Mouse (Mus musculus) heart, postnatal 10 days (tissue): ENCODE results near the gene Dhcr7. TPM values are rescaled to one million over a fixed set of nuclear protein-coding genes. Genes with fewer than 3 reads are reported as not detected.

ENCODE experiments used
- DNase-seq, 2 experiments: peaks; one replicate each; pipeline ENCODE4 v3.0.0; 2021
- intact Hi-C: fragments of 180-260 bp; cut with DNase I; formaldehyde crosslinking; loops from one replicate; pipeline ENCODE4 v1.15.1; 2025
- total RNA-seq, 2 experiments: library from RNA; stranded (reverse); gene quantifications; 2 replicates each; pipeline ENCODE4 v1.2.3; 2021

Gene Dhcr7
- 10 to 100 TPM in 1 of 2 experiments, 1 to 10 TPM in 1; 9.9 to 10.9 TPM for total RNA-seq

- intact Hi-C loops, result no loop called here
- peak; percentile 100 for DNase-seq
These were observed at the start of gene Dhcr7, which contains the start of gene Nadsyn1 for GRCm38 (mm10) chr7:143822375-143823265. Dhcr7 (plus strand) TSS chr7:143823145. Nadsyn1 (minus strand) TSS chr7:143822849.

DNA sequence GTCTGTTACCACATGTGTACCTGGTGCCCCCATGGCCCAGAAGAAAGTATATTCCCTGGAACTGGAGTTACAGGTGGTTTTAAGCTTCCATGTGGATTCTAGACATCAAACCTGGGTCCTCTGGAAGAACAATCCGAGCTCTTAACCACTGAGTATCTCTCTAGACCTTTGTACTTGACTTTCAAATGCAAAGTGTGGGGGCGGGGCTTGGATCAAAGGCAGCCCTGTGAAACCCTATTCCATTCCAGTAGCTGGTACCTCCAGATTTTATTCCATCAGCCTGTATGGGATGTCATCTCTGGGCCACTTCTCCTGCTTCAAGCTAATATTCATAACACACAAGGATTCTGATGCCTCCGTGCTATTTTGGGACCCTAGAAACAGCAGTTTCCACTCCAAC lies 46.8 kb upstream of the Dhcr7 start:
- intact Hi-C loops, result no loop called here
- no peak for DNase-seq

DNA sequence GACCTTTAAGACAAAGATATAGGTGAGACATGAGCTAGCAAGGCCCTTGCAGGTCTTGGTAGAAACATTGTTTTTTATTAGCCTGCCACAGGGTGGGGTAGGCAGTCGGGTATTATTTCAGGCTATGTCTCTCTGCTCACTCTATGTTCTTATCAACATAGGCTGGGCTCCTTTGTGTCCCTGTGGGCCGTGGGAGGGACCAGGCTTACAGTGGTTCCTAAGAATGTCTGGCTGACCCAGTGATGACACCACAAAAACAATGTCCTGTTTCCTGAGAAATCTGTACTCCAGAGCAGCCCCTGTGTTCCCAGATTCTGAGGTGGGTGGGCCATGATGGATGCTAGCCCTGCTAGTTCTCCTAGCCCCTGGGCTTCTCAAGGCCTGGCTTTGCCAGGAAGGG lies 45.6 kb upstream of the Dhcr7 start:
- intact Hi-C loops, result no loop called here
- peak; percentile 64 to 66 for DNase-seq

- intact Hi-C loops, result no loop called here
- peak in 1 of 2 experiments; percentile 24 for DNase-seq
These were observed 39.5 kb upstream of the Dhcr7 start for GRCm38 (mm10) chr7:143783378-143783995.

GRCm38 (mm10) chr7:143783996-143784829 lies 38.7 kb upstream of the Dhcr7 start, which contains the start of gene Mrgpre:
Mrgpre (minus strand) TSS chr7:143784500.
- intact Hi-C loops, result no loop called here

GRCm38 (mm10) chr7:143792336-143792985 lies 30.5 kb upstream of the Dhcr7 start:
- intact Hi-C loops, result no loop called here
- no peak for DNase-seq

More at GRCm38 (mm10) chr7:143783996-143784829, 38.7 kb upstream of the Dhcr7 start, which contains the start of gene Mrgpre:
- DNase-seq, result peak; percentile 92 to 93

DNA sequence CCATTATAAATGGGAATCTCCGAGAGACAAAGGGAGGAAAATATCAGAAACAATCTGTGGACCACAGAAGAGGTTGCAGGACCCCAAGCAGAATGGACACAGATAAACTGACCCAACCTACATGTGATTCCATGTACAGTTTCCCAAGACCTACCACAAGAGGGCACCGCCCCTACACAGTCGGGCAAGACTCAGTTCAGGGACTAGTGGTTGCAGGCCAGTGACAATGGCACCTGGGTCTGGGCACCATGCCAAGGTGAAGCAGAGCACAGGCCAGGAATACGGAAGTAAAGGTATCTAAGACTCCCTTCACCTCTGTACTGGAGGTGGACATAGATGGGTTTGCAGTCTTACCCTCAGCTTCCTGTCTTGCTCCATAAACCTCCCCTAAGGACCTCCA lies 29.8 kb upstream of the Dhcr7 start:
- peak in 1 of 2 experiments; percentile 38 for DNase-seq
- intact Hi-C loops, result no loop called here

DNA sequence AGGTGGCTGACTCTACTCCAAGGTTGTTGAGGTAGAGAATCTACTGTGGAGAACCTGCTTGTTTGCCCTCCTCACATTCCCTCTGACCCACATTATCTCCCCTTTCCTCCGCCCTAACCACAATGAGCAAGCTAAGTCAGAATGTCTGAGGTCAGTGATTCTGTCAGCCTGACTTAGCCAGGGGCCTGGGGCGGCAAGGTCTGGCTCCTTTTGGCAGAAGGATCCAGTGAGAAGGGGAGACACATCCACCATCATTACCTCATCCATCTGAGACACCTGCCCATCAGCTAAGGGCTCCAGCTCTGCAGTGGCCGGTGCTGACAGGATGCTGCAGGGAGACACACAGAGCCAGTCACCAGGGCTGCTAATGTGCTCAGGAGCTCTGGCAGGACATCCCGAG lies 24.2 kb upstream of the Dhcr7 start:
- no peak for DNase-seq
- intact Hi-C loops, result no loop called here

GRCm38 (mm10) chr7:143800770-143801169 lies 22.2 kb upstream of the Dhcr7 start:
- no peak for DNase-seq
- intact Hi-C loops, result no loop called here

DNA sequence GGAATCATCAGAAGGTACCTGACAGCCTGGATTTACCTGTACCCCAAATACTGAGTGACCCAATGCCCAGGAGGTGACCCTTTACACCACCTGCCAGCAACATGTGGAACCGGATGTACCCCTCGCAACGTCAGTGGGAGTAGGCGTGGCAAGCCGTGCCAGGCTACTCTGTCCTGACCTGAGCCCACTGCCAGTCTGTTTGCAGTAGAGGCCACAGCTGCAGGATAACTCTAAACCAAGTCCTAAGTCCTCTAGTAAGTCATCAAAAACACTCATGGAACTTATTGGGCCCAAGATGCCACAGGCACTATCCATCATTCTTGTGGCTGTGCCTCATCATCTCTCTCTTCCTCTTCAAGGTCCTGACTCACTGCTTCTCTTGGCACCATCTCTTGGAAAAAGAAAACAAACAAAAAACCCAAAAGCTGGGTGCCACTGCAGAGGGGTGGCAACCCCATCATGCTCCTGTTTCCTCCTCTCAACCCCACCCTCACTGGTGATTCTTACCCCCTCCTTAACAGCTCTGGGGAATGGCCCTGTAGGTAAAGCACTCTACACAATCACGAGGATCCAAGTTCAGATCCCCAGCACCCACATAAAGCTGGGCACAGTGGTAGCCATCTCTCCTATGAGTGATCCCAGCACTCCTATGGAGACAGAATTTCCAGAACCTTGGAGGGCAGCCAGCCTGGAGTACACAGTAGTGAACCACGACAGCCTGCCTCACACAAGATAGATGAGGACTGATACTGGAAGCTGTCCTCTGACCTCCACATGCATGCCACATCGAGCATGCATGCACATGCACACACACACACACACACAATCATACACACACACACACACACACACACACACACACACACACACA lies 21.5 kb upstream of the Dhcr7 start:
- intact Hi-C loops, result no loop called here

DNA sequence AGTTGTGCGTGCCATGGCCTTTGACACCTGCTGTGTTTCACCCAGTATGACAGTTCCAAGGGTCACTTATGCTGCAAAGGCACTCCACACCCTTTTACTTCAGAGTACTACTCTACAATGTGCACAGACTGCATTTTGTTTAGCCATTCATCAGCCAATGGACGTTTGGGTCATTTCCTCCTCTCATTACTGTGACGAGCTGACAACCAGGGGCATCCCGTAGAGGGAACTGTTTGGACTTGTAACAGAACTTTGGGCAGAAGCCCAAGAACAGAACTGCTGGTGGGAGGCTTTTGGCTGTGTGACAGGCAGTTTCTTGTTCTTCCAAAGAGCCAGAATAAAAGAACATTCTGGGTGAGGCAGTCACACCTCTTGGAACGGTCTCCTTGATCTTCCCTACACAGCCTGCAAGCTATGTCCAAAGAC lies 17.7 kb upstream of the Dhcr7 start:
- intact Hi-C loops, result no loop called here
- peak in 1 of 2 experiments; percentile 21 for DNase-seq

More for the DNA sequence above, 21.5 kb upstream of the Dhcr7 start:
- DNase-seq, result no peak

- DNase-seq, result peak in 1 of 2 experiments; percentile 25
- intact Hi-C loops, result no loop called here
These were observed 14.0 kb upstream of the Dhcr7 start for GRCm38 (mm10) chr7:143808909-143809308.

DNA sequence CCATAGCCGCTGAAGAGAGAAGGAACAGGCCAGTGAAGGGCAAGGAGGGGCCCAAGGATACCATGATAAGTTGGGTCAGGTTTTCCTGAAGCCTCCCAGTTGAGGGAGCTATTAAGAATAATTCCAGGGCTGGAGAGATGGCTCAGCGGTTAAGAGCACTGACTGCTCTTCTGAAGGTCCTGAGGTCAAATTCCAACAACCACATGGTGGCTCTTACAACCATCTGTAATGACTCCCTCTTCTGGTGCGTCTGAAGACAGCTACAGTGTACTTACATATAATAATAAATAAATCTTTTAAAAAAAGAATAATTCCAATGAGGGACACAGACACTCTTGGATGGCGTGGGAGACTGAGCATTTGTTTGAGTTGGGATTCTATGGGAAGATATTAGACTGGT lies 3.7 kb upstream of the Dhcr7 start:
- no peak for DNase-seq
- intact Hi-C loops, result no loop called here

- no peak for DNase-seq
- intact Hi-C loops, result no loop called here
These were observed 1.7 kb upstream of the Dhcr7 start for GRCm38 (mm10) chr7:143821241-143821640.

DNA sequence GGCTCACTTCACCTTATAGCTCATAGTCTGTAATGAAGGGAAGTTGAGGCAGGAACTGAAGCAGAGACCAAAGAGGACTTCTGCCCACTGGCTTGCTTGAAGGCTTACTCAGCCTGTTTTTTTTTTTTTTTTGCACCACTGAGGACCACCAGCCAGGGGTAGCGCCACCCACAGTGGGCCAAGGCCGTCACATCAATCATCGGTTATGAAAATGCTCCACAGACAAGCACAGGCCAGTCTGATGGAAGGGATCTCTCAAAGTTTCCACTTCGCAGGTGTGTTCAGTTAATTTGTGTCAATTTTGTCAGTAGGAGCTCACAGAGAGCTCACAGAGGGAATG lies 291 bp downstream of the Dhcr7 start:
- DNase-seq, result no peak

DNA sequence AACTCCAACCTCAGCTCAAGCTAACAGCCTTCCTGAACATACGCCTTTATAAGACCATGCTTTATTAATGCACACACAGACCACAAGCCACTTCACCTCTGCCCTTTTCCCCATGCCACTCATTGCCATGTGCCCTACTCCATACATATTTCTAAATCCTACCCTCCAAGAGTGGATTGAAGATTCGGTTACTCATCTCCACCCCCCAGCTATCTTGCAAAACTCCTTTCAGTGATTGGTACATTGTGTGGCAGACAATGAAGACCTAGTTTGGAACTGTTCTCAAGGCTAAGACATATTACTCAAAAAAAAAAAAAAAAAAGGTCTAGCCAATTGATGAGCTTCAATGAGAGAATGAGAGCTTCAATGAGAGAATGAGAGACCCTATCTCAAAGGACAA lies 4.0 kb downstream of the Dhcr7 start:
- intact Hi-C loops, result no loop called here
- DNase-seq, result no peak

More for the DNA sequence above, 291 bp downstream of the Dhcr7 start:
- intact Hi-C loops, result no loop called here

DNA sequence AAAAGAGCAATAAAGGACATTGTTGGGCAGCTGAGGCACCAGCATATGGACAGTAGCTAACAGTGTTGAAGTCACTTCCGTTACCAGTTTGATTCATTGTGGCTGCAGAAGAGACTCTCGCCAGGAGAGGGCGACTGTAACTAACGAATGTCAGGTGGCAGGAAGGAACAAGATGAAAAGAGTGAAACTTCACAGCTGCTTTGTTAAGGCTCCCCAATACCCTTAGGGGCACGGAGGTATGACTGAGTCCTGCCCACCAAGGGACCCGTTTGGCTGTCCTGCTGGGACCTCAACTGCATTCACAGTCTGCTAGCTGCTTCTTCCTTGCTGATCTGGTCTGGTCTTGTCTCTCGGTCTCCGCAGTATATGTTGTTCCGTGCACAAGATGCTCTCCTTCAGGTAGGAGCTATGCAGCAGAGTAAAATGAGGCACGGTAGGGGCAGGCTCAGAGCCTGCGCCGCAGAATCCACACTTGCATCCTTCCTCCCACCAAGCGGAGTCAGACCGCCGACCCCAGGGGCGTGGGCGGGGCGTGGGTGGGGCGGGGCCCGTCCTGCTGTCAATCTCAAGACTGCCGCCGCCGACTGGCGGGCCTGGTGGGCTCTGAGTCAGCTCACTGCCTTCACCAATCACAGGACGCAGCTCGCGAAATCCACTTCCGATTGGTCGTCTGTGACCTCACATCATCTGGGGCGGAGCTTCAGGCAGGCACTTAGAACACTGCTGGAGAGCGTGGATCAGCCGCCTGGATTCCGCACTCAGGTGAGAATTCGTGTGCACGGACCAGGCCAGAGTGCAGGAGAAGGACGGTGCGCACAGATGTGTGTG lies 6.8 kb downstream of the Dhcr7 start:
- intact Hi-C loops, result loop anchor here (1.0 to 10.0 kb wide), 2 partner anchors 78 to 245 kb away; no protein-coding TSS in a partner anchor
- peak; percentile 96 for DNase-seq

DNA sequence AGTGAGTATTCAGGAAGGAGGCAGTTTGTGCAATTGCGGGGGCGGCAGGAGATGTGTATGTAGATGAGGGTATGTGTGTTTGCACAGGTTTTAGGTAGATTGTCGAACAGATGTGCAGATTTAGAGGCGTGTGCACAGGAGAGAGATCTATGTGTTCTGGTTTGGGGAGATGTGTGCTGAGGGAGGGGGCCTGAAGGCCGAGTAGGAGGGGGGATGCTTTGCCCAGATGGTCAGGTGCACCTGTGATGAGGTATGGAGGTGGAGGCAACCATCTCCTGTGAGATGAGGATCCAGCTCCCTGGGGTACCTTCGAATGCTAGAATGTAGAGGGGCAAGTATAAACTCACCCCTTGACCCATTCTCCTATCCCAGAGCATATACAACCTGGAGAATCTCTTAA lies 7.5 kb downstream of the Dhcr7 start:
- DNase-seq, result no peak
- intact Hi-C loops, result loop anchor here (10.0 kb wide), 1 partner anchor 244 kb away; no protein-coding TSS in a partner anchor
